Mouse (Mus musculus): Measurements from ENCODE around the gene Nxph1.

Nxph1 gene

DNA sequence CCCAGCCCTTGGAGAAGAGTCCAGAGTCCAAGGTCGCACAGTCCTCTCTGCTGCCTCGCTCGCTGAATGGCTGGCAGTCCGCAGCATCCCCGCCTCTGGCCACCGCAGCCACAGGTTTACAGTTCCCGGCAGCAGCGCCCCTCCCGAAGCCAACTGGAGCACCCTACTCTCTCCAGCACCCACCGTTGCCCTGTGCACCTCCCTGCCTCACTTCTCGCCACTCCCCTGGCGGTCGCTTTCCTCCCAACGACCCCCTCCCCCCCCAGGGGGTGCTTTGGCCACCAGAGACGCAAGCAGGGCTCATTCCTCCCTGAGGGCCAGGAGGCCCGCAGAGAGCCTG is at the start of gene Nxph1:
Gene Nxph1, plus strand, starts transcription at position 301 of the 340 bp plus-strand sequence.
- DNase-seq (ENCODE audit: low spot score in 2 of 2) = no peak

DNA sequence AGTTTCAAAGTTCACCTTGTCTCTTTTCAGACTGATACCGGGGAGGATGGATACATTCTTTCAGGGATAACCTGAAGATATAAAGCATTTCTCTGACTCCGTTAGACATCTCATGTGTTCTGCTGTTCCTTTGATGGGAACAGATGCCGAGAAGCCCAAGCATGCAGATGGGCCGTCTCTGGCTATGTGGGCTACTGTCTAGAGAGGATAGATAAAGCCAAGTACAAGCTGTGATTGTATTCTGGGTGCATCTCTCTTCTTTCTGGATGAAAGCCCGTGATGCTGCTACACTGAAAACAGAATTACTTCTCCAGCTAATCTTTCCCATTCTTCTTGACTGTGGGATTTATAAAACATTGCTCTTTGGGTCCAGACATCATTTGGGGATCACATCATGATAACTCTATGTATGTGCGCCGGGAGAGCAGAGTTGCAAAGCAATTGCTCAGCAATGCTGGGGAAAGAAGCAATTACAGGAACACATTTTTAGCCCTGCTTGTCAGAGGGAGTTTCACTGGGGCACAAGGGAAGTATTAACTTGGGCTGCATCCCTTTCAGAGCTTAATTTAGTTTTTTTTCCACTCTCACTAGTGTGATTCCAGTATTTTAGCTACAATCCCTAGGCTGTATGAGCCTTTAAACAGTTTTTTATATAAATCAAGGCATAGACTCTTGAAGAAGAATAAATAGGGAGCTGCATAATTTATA is 48.1 kb upstream of the Nxph1 start:
- no peak for DNase-seq (ENCODE audit: low spot score in 2 of 2)

DNA sequence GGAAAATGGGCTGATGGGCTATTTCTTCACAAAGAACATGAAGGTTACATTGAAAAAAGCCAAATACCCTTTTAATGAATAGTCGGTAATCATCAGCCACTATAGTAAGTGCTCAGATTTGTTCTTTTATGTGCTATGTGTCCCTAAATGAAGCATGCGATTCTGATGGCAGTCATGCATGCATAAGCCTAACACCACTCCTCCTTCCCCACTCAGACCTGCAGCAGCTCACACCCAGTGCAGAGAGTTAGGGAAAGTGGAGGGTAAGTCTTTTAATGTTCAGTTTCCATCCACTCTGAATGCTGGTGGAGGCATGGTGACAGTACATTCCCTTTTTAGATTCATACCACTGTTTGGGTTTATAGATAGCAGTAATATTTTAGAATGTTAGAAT is 47.5 kb upstream of the Nxph1 start:
- no peak for DNase-seq (ENCODE audit: low spot score in 2 of 2)

- DNase-seq (ENCODE audit: low spot score in 2 of 2) = no peak
These were observed 40.3 kb upstream of the Nxph1 start for GRCm38 (mm10) chr6:8907917-8908316.

DNA sequence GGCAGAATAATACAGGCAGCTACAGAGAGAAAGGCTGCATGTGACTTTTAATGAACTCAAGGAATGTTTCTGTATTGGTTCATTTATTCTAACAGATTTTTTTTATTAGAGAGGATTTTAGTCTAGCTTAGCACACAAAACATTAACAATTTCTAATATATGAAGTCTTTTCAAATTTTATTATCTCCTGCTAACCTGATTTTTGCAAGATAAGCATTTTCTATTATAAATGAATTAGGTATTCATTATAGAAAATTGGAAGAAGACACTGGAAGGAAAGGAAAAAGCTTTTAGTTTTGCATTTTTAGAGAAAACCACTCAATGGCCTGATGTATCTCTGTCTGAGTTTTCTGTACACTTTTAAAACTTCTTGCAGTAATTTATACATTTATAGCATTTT is 34.8 kb upstream of the Nxph1 start:
- DNase-seq (ENCODE audit: low spot score in 2 of 2) = no peak

- no peak for DNase-seq (ENCODE audit: low spot score in 2 of 2)
These were observed 33.5 kb upstream of the Nxph1 start for GRCm38 (mm10) chr6:8914682-8915081.

GRCm38 (mm10) chr6:8924481-8924880 is 23.8 kb upstream of the Nxph1 start:
- no peak for DNase-seq (ENCODE audit: low spot score in 2 of 2)

GRCm38 (mm10) chr6:8935241-8935640 is 13.0 kb upstream of the Nxph1 start:
- no peak for DNase-seq (ENCODE audit: low spot score in 2 of 2)

- DNase-seq (ENCODE audit: low spot score in 2 of 2) = no peak
These were observed 12.5 kb upstream of the Nxph1 start for GRCm38 (mm10) chr6:8935705-8936104.

- DNase-seq (ENCODE audit: low spot score in 2 of 2) = no peak
These were observed 12.1 kb upstream of the Nxph1 start for GRCm38 (mm10) chr6:8936168-8936567.

- peak in 1 of 2 experiments; percentile 19 for DNase-seq (ENCODE audit: low spot score in 2 of 2)
These were observed 510 bp downstream of the Nxph1 start for GRCm38 (mm10) chr6:8948471-8949411.

DNA sequence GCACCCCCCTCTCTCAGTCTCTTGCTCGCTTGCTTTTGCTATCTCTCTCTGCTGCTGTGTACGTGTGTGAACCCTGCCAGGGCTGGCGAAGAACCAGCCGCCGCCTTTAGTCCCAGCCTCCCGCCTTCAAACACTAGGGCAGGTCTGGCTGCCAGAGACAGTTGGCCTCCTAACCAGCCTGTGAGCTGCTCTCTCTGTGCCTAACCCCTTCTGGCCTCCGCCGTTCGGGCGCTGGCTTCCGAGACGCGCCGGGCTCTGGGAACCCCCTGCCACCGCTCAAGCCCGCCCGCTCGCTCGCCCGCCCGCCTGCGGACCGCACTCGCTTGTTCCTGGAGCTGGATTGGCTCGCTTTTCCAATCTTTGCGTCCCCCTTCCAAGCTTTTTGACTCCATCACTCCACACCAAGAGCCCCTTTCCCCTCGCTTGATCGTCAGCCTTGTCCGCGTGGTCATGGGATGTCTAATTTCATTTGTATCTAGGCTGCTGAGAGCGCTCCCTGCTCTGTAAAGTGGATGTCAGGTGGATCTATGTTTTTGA is 1.5 kb downstream of the Nxph1 start:
- DNase-seq (ENCODE audit: low spot score in 2 of 2) = no peak

- no peak for DNase-seq (ENCODE audit: low spot score in 2 of 2)
These were observed 2.5 kb downstream of the Nxph1 start for GRCm38 (mm10) chr6:8950611-8951325.

DNA sequence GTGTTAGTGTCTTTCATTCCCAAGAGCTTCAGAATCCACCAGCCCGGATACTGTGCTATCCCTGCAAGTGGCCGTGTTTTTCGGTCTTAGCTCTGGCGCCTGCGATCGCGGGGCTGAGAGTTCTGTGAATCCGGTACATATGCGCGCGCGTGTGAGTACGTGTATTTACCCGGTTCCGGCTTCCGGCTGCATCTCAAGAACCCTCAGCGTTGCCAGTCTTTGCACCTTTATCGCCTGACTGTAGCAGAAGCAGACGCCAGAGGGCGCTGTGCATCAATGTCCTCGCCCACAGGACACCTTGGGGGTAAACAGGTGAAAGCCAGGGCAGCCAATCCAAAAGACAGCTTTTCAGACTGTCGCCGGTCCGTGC is 3.1 kb downstream of the Nxph1 start:
- DNase-seq (ENCODE audit: low spot score in 2 of 2) = peak in 1 of 2 experiments; percentile 26

GRCm38 (mm10) chr6:8951884-8952590 is 3.8 kb downstream of the Nxph1 start:
- DNase-seq (ENCODE audit: low spot score in 2 of 2) = no peak

DNA sequence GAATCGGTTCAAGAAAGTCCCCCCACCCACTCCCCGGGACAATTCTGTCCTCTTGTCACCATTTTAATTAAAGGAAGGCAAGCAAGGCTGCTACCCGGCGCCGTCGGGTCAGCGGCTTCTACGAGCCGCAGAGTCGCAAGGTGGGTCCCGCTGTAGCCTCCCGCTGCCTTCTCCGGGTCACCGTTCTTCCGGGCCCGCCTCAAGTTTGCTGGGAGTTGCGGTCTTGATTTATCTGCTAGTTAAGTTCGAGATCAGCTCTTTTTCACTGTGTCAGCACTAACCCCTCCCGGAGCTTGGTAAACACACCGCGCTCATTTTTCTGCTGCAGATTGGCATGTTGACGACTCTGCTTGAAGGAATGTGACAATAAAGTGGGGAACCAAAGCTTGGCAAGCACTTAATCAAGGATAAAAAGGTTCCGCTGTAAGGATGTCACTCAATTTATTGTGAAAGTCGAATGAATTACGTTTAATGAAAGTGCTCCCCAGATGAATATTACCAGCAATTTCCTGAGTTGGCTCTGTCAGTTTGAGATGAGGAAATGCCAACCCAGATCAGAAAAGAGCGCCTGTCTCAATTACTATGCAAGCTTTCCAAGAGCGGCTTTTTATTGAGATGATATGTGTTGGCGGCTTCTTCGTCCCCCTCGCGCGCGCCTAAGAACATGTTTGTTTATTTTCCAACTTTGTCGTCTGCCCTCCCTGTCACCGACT is 7.7 kb downstream of the Nxph1 start:
- no peak for DNase-seq (ENCODE audit: low spot score in 2 of 2)

DNA sequence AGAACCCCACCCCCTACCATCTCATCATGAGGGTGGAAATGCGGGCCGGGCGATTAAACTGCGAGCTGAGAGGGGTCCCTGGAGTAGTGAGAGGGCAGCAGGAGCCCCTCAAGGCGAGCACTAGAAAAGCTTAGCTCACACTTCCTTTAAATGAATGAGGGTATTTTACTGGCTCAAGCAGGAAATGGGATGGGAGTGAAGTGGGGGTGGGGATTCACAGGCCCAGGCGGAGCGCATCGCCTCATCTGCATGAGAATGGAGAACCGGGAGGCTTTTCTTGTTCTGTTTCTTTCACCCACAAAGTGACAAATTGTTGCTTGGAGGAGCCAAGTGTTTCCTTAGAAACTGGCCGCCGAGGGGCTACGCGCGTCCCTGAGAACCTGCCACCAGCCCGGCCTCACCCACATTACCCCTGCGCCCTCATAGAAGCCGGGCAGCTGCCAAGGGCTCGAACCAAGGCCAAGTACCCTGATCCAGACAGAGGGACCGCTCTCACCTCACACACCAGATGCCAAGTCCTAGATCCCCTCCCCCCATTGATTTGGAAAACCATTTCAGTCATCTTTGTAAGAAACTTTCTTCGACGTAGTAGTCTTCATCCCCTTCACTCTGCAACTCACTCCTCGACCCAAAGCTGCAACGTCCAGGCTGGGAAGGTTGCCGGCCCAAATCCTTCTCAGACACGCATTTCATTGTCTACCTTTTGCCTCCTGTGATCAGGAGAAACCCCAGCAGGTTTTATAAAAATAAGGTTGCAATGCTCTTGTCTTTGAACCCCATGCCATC is 8.7 kb downstream of the Nxph1 start:
- DNase-seq (ENCODE audit: low spot score in 2 of 2) = no peak

- no peak for DNase-seq (ENCODE audit: low spot score in 2 of 2)
These were observed 9.3 kb downstream of the Nxph1 start for GRCm38 (mm10) chr6:8957529-8957887.

DNA sequence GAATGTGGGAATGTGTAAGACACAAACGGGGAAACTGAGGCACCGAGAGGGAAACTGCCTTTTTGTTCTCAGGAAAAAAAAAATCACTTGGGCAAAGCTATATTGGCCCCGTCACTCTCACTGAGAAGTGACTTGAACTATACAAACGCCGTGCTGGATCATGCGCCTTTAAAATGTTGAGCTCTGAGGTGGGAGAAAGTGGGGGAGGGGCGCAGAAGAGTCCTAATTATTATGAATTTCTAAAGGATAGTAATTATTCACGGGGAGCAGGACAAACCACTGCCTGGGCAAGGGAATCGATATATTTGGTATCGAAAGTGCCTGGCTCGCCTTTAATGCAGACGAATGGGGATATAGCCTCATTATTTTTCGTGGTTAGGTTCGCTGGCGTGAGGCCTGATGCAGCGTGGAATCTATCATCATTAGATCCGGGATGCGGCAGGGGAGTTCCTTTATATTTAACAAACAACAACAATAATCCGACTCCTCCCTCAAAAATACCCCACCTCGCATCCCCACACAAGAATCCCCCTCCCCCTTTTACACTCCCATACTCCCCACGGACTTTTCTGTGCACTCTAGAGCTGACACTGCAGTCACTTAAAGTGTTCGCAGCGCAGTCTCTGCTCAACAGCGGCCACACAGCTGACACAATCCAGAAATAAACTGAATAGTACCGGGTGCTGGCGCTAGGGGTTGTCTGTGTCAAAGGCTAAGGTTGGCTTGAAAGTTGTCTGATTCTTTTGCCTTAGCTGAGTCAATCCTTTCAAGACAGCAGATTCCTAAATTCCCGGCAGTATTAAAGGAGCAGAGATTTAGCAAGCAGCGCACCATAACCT is 10.1 kb downstream of the Nxph1 start:
- DNase-seq (ENCODE audit: low spot score in 2 of 2) = no peak

Measured in urinary bladder, postnatal 36 days (tissue).